Mouse (Mus musculus) thymus, postnatal 14 days (tissue): ENCODE results near the gene Defb29.

Experiments
- DNase-seq: peaks from one replicate; pipeline ENCODE4 v3.0.0; 2021

Gene Defb29

DNA sequence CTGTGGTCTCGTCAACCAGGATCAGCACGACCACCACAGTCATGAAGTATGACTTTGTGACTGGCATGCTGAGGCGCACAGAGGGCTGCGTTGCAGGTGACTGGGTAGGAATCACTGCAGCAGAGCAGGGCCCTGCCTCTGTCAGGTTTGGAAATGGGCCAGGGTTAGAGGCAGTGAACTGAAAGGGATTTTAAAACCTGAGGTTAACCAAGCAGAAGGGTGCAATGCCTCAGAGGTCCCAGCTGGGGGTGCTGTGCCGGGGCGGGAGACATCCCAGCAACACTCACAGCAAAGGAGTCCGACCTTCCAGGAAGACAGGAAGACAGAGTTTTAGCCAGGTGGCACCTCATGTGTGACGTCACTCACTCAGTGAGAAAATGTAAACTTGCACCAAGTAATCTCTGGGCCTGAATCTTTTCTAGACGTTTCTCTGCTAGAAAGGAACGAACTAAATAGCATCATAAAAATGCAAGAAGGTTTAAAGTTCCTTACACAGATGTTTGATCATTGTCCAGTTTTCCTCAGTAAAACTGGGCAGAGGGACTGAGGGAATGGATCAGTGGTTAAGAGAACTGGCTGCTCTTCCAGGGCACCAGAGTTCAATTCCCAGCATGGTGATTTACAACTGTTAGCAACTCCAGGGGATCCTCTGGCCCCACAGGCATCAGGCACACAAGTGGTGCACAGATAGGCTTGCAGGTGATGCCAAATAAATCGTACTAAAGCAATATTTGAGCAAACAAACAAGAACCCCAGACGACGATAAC is at the start of gene Defb29:
TSS of gene Defb29 (minus strand) at position 155 of the 767 bp plus-strand sequence.
- DNase-seq, result no peak

DNA sequence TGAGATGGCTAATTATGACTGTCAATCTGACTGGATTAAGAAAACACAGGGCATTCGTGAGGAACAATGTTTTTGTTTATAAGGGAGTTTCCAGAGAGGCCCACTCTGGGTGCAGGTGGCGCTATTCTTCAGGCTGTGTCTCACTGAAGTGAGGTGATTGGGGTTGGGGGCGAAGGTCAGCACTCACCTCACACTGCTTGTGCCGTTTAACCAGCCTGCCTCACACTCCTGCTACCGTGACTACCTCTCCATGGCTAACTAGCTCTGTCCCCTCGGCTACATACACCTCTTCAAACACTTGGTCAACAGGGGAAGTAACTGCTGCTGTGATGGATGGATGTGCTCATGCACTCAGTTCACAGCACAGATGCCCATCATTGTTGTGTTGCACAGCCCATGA is 49.1 kb upstream of the Defb29 start:
- DNase-seq, result no peak

DNA sequence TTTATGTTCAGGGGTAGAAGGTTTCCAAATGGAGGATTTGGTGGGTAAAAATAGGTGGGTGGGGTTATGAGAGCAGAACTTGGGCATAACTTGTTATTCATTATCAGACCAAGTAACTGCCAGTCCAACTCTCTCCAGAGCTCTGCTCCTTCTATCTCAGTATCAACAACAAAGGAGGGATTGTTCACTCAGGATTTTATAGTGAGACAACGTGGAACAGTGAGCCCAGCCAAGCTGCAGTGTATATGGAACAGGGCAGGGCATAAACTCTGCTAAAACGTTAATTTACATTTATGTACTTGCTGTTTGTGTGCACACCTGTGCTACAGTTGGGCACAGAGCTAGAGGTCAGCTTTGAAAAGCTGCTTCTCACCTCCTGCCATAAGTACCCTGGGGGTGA is 48.6 kb upstream of the Defb29 start:
- DNase-seq, result no peak

DNA sequence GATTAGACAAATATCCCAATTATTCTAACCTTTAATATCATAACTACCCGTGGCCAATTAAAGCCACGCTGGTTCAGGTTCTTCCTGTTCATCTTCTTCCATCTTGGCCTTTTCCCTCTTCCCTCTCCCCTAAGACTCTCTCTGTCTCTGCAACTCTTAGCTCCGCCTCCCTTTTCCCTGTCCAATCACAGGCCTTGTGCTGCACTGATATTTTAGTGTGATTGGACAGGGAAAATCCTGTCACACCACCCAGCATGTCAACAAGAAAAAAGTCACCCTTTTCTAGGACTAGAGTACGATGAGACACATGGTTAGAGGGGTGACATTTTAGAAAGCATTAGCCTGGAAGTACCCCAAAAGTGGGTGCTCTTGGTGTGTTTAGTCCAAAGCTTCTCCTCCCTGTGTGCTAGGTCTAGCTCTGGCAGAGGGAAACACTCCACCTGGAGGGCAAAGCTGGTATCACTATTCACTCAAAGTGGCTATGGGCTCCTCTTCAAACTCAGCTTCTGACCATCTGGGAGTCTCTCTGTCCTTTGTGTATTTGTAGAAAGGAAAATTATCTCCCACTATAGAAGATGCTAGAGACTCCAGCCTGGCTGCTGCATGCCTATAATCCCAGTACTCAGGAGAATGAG is 47.1 kb upstream of the Defb29 start:
- DNase-seq, result peak; percentile 13

DNA sequence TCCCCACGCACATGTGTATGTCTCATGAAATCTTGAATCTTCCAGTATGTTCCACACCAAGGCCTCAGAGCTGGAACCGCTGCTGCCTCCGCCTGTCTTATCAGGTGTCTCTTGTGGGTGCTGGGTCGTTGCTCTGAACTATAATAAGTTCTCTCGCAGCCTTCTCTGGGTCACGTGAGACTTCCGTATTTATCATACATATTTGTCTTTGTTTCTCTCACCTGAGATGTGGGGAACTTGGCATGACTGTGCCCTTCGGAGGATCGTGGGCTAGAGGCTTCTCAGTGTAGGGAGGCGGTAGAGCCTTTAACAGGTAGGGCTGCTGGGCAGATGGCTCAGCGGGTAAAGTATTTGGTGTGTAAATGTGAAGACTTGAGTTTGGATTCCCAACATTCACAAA is 40.7 kb upstream of the Defb29 start:
- DNase-seq, result no peak

DNA sequence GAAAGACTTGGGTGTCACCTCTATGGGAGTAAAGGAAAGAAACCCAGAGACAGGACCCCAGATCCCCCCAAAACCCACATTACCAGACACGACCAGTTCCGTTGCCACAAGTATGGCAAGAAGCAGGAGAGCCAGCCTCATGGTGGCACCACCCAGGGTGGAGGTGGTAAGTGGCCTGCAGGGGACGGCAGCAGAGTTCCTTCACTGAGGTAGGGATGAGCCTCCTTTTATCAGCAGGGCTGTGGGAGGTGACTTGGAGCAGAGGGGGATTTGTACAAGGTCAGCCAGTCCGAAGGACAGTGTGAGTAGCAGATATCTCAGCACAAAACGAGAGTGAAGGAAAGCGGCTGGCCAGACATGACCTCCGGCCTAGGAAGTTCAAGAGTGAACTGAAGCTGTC is 40.2 kb upstream of the Defb29 start, which contains the start of gene Defb19:
TSS of gene Defb19 (minus strand) at position 206 of the 400 bp plus-strand sequence.
- no peak for DNase-seq

DNA sequence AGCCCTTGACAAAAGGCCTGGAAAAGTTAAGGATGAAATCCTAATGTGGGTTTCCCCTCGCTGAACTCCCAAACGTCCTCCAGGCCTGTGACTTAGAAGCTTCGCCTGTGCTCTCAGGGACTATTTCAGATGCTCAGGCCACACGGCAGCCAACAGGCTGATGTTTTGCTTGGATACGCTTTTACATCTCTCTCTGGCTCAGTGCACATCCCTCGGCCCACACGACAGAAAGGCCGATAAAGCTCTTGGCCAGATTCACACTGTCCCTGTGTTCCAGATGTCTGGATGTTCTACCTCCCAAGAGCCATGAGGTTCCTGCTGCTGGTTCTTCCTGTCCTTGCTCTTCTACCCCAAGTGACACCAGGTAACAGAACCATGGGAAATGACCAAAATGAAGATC is 33.6 kb upstream of the Defb29 start:
- DNase-seq, result no peak

DNA sequence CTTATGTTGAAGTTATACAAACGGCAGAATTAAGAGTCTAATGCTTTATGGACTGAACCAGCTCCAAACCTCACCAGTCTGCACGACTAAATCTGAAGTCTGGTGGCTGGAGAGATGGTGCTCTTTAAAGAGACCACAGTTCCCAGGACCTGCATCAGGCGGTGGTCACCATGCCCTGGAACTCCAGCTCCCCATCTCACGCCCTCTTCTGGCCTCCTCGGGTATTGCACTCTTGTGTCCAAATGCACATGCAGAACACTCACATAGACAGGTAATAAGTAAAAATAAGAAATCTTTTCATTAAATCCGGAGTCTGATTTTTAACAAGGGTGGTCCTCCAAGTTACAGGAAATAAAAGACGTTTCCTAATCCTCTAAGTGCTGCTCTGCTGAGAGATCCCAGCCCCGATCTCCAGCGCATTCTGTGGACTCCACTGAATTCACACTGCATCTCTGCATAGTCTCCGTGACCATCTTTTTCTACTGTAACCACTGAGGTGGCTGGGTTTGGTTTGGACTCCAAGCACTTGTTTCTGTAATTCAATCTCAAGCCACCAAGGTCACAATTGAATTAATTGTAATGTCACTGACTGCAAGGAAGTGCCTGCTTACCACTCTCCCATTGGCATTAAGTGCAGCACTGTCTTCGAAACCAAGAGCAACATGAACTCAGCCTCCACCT is 32.4 kb upstream of the Defb29 start, which contains the start of gene Defb21:
TSS of gene Defb21 (plus strand) at position 631 of the 681 bp plus-strand sequence.
- peak; percentile 13 for DNase-seq

DNA sequence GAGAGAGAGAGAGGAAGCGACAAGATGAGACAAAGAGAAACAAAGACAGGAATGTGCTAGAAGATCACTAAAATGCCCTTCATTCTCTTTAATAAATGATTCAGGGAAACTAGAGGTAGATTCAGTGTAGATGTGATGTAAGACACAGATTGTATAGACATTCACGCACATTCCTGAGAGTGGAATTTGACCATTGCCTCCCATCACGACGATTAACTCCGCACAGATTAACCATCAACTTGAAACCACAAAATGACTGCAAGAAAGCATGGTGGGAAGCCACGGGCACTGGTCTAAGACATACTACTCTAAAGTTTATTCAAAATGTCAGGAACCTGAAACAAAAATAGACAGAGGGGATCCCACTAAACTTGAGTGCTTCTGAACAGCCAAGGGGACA is 30.4 kb upstream of the Defb29 start:
- DNase-seq, result no peak

DNA sequence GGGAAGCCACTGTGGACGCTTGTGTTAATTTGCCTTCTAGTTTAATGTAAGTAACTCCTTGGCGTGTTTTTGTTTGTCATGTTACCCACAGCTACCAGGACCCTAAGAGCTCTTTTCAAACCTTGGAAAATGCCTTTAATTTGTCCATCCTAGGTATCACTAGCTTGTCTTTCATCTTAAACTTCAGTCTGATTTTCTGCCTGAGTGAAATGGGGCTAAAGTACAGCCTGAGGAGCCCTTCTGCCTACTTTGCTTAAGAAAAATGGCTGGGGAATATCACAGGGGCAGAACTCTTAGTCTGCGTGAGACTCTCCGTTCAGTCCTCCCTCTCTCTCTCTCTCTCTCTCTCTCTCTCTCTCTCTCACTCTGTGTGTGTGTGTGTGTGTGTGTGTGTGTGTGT is 30.0 kb upstream of the Defb29 start:
- DNase-seq, result no peak

DNA sequence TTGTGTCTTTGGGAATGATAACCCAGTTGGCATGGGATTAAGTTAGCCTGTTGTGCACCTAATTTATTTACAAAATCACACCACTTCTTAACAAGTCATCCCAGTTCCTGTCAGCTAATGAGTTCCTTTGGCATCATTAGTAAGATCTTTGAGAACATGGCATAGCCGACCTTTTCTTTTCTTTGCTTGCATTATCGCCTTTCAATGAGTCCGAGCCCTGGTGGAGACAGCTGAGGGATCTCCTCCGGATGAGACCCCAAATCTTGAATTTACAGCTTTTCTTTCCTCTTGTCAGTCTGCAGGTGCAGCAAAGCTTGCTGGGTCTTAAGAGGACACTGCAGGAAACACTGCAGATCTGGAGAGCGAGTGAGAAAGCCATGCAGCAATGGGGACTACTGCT is 29.1 kb upstream of the Defb29 start, which contains the start of gene Gm17416:
TSS of gene Gm17416 (plus strand) at position 301 of the 400 bp plus-strand sequence.
- no peak for DNase-seq

DNA sequence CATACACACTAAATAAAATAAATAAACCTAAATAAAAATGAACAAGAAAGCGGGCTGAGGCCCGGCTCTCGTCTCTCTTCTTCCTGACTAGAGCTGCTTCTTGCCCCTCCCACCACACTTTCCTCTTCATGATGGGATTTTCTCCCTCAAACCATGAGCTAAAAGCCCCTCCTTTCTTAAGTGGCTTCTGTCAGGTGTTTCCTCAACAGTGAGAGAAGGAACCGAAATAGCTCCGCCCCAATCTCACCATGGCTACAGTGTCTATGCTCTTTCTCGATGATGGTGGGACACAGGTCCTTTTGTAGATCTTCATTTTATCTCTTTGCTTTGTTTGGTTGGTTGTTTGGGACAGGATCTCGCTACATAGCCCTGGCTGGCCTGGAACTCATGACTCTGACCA is 16.8 kb upstream of the Defb29 start:
- no peak for DNase-seq

DNA sequence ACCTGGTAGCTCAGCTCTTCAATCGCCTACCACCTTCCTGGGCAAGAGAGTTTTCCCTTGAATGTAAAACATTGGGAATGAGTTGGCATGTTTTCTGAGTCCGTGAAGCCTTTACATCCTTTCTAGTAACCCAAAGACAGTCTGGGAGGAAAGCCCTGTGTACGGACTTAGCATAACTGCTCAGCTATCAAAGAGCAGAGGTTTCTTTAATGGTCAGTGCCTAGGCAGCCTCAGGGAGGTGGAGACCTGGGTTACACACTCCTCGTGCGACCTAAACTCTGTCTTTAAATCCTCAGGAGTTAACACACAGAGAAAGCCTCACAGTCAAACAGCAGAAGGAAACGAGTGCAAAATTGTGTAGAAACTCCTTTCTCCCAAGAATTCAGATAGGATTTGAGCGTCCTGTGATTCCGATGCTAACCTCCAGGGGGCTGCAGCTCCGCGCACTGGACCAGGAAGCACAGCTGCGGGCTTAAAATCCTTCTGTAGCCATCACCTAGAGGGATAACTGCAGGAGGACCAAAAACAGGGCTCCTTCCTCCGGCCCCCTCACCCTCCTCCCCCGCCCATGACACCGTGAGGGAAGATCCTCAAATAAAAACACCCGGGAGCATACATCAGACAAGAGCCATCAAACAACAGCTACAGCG is 14.0 kb upstream of the Defb29 start:
- DNase-seq, result peak; percentile 36

DNA sequence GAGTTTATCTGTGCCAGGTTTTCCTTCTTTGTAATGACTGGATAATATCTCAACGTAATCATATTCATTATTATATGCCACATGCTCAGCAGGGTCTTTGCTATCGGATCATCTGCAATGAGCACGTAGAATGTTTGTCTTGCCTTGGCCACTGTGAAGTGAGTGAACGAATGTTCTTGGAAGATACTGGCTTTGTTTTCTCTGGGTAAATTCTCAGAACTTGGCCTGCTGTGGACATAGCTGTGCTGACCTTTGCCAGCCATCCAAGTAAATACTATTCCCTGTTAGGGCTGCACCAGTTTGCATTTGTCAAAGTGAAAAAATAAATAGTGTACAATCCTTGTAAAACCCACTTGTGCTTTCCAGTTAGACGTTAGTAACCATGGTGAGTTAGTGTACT is 8.2 kb upstream of the Defb29 start:
- DNase-seq, result no peak

DNA sequence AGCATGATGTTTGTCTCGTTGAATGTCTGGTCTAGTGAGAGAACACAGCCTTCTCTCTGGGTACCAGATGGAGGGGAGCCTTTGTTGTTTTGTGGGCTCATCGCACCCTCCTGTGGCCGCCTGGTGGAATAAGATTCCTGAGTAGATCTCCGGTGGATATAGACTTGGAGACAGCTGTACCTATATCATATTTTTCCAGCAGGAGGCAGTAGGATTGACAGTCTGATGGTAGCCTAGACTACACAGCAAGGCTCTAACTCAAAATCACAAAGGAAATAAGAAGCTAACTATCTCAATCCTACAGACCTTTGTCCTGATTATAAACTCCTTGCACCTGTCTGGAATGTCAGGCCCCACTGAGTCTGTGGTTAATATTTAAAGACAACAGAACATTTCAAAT is 4.8 kb upstream of the Defb29 start:
- DNase-seq, result peak; percentile 7

DNA sequence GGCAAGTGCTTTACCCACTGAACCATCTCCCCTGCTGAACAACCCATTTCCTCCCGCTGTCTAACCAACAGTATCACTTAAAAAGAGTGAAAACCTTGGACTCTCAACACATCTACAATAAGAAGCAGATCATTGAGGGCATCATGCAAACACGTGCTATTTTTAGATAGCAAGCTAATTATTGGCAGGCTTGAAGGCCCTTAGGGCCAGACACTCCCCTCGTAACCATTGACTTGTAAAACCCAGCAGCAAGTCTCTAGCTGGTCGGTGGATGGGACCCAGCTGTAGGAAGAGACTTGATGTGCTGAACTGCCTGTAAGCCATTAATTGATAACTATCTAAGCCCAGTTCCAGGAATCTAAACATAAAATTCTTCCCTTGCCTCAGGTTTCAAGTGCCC is 3.6 kb upstream of the Defb29 start:
- no peak for DNase-seq

DNA sequence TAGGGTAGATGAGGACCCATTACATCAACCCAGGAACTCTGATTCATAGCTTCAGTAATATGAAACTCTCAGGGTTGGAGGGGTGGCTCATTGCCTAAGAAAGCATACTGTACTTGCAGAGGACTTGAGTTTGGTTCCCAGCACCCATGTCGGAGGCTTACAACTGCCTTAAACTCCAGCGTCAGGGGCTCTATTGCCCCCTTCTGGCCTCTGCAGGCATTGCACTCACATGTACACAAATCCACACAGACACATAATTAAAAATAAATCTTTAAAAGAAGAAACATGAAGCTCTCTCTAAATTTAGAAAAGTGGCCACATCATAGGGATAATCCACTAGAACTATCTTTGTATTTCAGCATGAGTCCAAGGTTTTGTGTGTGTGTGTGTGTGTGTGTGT is 3.0 kb upstream of the Defb29 start:
- DNase-seq, result no peak

DNA sequence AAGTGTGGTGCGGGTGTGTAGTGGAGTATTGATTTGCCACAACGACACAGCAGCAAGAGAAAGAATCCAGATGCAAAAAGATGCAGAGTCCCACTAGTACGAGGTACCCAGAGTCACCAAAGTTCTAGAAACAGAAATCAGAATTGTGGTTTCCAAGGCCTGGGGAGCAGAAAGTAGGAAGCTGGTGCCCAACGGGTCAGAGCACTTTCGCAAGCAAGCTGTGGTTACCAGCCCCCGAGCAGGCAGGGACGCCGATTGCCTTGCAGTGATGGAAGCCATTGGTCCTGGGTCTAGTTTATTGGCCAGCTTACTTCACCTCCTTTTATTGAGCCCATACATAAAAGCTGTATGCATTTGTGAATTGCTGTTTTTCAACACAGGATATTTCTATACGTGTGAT is 2.1 kb upstream of the Defb29 start:
- no peak for DNase-seq

DNA sequence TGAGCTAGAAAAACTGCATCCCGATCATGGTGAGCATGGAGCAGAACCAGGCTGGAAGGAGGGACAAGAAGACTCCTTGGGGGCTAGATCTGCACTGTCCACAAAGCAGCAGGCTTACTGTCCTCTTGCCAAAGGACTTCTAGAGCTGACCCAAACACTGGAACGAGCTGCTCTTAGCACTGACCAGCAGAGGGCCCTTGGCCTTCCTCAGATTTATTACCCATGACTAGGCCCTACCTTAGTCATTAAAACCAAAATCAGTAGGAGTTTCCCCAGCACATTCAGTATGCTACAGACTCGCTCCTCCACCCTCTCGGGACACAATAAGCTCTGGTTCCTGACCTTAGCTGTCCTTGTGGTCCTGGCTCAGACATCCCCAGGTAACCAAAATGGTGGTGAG is 21.9 kb downstream of the Defb29 start, which contains the start of gene Defb28:
TSS of gene Defb28 (plus strand) at position 275 of the 400 bp plus-strand sequence.
- no peak for DNase-seq

DNA sequence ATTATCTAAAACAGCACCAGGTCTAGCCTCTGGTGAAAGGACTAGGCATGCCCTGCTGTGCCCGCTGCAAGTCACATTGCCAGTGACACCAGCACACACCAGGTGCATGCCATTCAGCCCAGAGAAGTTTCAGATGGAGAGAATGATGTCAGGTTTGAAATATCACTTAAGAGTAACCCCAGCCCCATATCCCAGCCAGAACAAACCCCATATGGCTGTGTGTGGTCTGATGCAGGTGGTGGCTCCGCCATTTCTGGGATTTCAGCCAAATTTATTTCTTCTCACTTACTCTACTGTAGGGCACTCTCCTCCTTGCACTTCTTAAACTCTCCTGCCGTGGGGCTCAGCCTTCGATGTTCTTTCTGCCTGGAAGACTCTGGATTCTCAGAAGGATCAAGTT is 23.8 kb downstream of the Defb29 start:
- DNase-seq, result no peak

DNA sequence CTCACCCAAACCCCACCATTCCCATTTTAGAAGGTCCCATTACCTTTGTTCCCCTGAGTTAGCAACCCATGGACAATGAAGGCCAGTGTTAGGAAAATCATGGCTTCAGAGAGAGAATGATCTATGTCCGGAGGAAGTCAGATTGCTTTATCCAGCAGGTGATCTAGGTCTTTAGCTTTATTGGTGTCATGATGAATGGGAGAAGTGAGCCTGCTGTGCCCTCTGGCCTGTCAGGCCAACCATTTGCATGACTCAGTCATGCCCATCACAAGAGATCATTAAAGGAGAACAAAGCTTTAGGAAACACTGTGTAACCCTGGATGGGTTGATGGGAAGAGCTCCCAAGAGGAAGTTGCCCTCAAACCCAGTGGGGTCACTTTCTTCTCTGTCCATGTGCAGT is 28.3 kb downstream of the Defb29 start, which contains the start of gene Defb26:
TSS of gene Defb26 (minus strand) at position 101 of the 400 bp plus-strand sequence.
- DNase-seq, result no peak

DNA sequence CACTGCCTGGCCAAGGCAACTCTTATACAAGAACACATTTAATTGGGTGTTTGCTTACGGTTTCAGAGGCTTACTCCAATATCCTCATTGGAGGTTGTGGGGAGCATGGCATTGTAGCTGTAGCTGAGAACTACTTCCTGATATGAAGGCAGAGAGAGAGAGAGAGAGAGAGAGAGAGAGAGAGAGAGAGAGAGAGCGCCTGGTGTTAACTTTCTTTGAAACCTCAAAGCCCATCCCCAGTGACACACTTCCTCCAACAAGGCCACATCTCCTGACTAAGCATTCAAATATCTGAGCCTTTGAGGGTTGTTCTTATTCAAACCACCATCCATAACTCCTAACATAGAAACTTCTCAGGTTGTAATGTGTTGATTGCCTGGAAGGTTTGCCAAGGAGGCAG is 35.9 kb downstream of the Defb29 start:
- no peak for DNase-seq

DNA sequence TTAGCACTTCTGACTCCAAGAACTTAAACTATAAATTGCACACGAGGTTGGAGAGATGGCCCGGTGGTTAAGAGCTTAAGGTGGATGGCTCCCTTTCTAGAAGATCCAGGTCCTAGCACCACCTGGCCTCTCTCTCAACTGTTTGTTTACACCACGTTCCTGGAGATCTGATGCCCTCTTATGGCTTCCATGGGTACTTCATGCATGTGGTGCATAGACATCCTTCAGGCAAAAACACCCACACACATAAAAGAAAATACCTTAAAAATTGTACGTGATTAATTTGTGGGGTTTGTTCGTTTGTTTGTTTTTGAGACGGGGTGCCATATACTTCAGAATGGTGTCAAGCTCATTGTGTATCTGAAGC is 39.1 kb downstream of the Defb29 start:
- DNase-seq, result no peak
